Mouse (Mus musculus): ENCODE measurements around the gene Naa50.

DNA sequence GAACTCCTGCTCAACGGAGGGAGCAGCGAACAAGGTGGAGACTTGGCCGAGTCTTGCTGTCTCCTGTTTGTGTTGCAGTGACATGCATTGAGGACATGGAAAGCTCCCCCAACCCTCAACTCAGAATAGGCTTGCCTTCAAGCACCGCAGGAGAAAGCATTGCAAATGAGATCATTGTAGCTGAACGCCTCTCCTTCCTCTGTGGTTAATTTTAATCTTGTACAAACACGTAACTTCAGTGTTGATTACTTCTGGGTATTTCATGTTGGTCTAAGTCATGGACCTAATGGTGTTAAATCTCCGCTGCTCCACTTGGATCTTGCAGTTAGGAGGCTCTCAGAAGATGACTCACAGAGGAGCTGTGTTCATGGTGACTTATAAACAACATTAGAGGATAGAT, 73.1 kb downstream of the Naa50 start:
- TF ChIP-seq EP300 (IDR thresholded peaks at IDR 0.05; ENCODE audit: low read depth), result no peak
- TF ChIP-seq CTCF (IDR thresholded peaks at IDR 0.05; ENCODE audit: low read depth), result no peak

Data from liver, embryonic 14.5 days (tissue).